In genomic region chr14:74703930-74704329, GRCm38 (mm10) we compare ENCODE assay signal across 17 mouse cellular contexts. TPM values are rescaled to one million over a fixed set of nuclear protein-coding genes. Genes with fewer than 3 reads are reported as not detected.
DNase-seq lines count a peak whose midpoint lies in the region; ATAC-seq and TF ChIP-seq lines count a peak whose summit lies in the region.
"Had no signal": no experiment of that assay in that cellular context is flagged by ENCODE, and none has a peak within 500 bp of the region (broad histone marks: within the 10 kb centered on the region; RNA-seq: fewer than 3 reads in every experiment).

No protein-coding gene starts in this region.

- no peak overlapping the region for H3K9ac ChIP-seq in kidney, postnatal 0 days (ENCODE audit: low read depth, low read length)
- H3K9ac ChIP-seq in MEL (ENCODE audit: control insufficient read depth, low read depth, low read length, poor library complexity, severe bottlenecking), result no peak overlapping the region
- H3K9ac ChIP-seq in embryonic facial prominence, embryonic 14.5 days (ENCODE audit: low read depth, low read length), result no peak overlapping the region
- H3K9ac ChIP-seq: embryonic facial prominence, embryonic 13.5 days; forebrain, embryonic 12.5 days; hindbrain, embryonic 14.5 days; kidney, embryonic 15.5 days; limb, embryonic 15.5 days had no signal

- no peaks in the 10 kb centered on the region for H3K9me3 ChIP-seq in kidney, postnatal 0 days (replicated peaks; ENCODE audit: low read length)
- no peaks in the 10 kb centered on the region for H3K9me3 ChIP-seq in MEL (replicated peaks; ENCODE audit: insufficient read depth, low read length)
- H3K9me3 ChIP-seq in embryonic facial prominence, embryonic 14.5 days (ENCODE audit: control insufficient read depth, low read length), result no peaks in the 10 kb centered on the region
- H3K9me3 ChIP-seq: embryonic facial prominence, embryonic 13.5 days; forebrain, embryonic 12.5 days; kidney, embryonic 15.5 days; limb, embryonic 15.5 days had no signal

- H3K27me3 ChIP-seq in kidney, postnatal 0 days (ENCODE audit: insufficient read depth, low read length), result no peaks in the 10 kb centered on the region
- H3K27me3 ChIP-seq in MEL (ENCODE audit: control insufficient read depth in 1 of 2, insufficient read depth in 2 of 2, low read length in 2 of 2), result no peaks in the 10 kb centered on the region
- no peaks in the 10 kb centered on the region for H3K27me3 ChIP-seq in embryonic facial prominence, embryonic 14.5 days (replicated peaks; ENCODE audit: control insufficient read depth, insufficient read depth, low read length)
- H3K27me3 ChIP-seq: embryonic facial prominence, embryonic 13.5 days; forebrain, embryonic 12.5 days; kidney, embryonic 15.5 days; limb, embryonic 15.5 days had no signal

- no peak for TF ChIP-seq CTCF in kidney, postnatal 0 days (IDR thresholded peaks at IDR 0.05; ENCODE audit: low read depth)
- TF ChIP-seq CTCF in MEL (IDR thresholded peaks at IDR 0.05 in 2 of 3, conservative IDR thresholded peaks at IDR 0.05 in 1 of 3; ENCODE audit: control insufficient read depth in 1 of 3, insufficient read depth in 1 of 3, low read depth in 2 of 3, low read length in 3 of 3, poor library complexity in 1 of 3, severe bottlenecking in 1 of 3), result no peak

- H3K4me1 ChIP-seq in kidney, postnatal 0 days (replicated peaks; ENCODE audit: insufficient read depth, low read length), result no peaks in the 10 kb centered on the region; the same call in 1 of the 2 replicates
- peaks cover 0 to 8% of the 10 kb centered on the region in 2 experiments; a peak in 2 of 4 replicates for H3K4me1 ChIP-seq in MEL (ENCODE audit: control insufficient read depth in 1 of 2, insufficient read depth in 2 of 2, low read length in 2 of 2)
- no peaks in the 10 kb centered on the region for H3K4me1 ChIP-seq in embryonic facial prominence, embryonic 14.5 days (ENCODE audit: control insufficient read depth, insufficient read depth, low read length)
- H3K4me1 ChIP-seq: forebrain, embryonic 12.5 days; limb, embryonic 15.5 days had no signal

- no peak for TF ChIP-seq POLR2A in MEL (IDR thresholded peaks at IDR 0.05; ENCODE audit: control insufficient read depth in 1 of 2, insufficient read depth in 1 of 2, low read depth in 1 of 2, low read length in 2 of 2, poor library complexity in 1 of 2)

- no peak for TF ChIP-seq RAD21 in MEL (IDR thresholded peaks at IDR 0.05; ENCODE audit: low read depth, low read length)

- H3K4me2 ChIP-seq in kidney, postnatal 0 days (ENCODE audit: low read length), result no peak overlapping the region
- H3K4me2 ChIP-seq in embryonic facial prominence, embryonic 14.5 days (ENCODE audit: low read depth, low read length), result no peak overlapping the region
- H3K4me2 ChIP-seq: embryonic facial prominence, embryonic 13.5 days; forebrain, embryonic 12.5 days; heart, embryonic 11.5 days; hindbrain, embryonic 14.5 days; kidney, embryonic 15.5 days; limb, embryonic 15.5 days had no signal

- intact Hi-C loops in left cerebral cortex, postnatal 25 days (cut with DNase I), result loop anchor here (10.0 kb wide), 1 partner anchor 1009 kb away; no protein-coding TSS in a partner anchor

- H3K36me3 ChIP-seq in kidney, postnatal 0 days (ENCODE audit: insufficient read depth, low read length), result no peaks in the 10 kb centered on the region
- H3K36me3 ChIP-seq in MEL (ENCODE audit: control insufficient read depth in 1 of 2, insufficient read depth in 2 of 2, low read length in 2 of 2), result no peaks in the 10 kb centered on the region; a peak in 1 of 4 replicates
- H3K36me3 ChIP-seq in embryonic facial prominence, embryonic 14.5 days (ENCODE audit: control insufficient read depth, insufficient read depth, low read length), result no peaks in the 10 kb centered on the region
- H3K36me3 ChIP-seq: embryonic facial prominence, embryonic 13.5 days; forebrain, embryonic 12.5 days; kidney, embryonic 15.5 days; limb, embryonic 15.5 days had no signal

- TF ChIP-seq EP300 in MEL (IDR thresholded peaks at IDR 0.05; ENCODE audit: low read depth in 1 of 2, low read length in 2 of 2), result peak in 1 of 2 experiments; percentile 26; a peak in 1 of 4 replicates

- H3K79me2 ChIP-seq in MEL (ENCODE audit: control insufficient read depth, insufficient read depth, low read length, poor library complexity), result no peaks in the 10 kb centered on the region

- WGBS in kidney, postnatal 0 days, result 32% methylated on average over 6 of the region's 6 CpGs
- 16% methylated on average over 6 of the region's 6 CpGs for WGBS in embryonic facial prominence, embryonic 14.5 days

- no peak for ATAC-seq in kidney, postnatal 0 days (replicated peaks; ENCODE audit: low FRiP score, low read depth)
- ATAC-seq in embryonic facial prominence, embryonic 14.5 days (ENCODE audit: low read depth), result no peak
- peak; percentile 79 for ATAC-seq in megakaryocyte progenitor cell, adult 5-6 weeks (replicated peaks; ENCODE audit: poor library complexity)

- H3K27ac ChIP-seq in kidney, postnatal 0 days, result peak overlapping the region; percentile 3; the same call in 1 of the 2 replicates
- H3K27ac ChIP-seq in MEL (ENCODE audit: control insufficient read depth, low read depth, low read length), result no peak overlapping the region
- H3K27ac ChIP-seq in embryonic facial prominence, embryonic 14.5 days (replicated peaks; ENCODE audit: low read depth, low read length), result no peak overlapping the region
- H3K27ac ChIP-seq: embryonic facial prominence, embryonic 13.5 days; forebrain, embryonic 12.5 days; gastrocnemius, adult 2 months; hindbrain, embryonic 14.5 days; kidney, embryonic 15.5 days; limb, embryonic 15.5 days had no signal

- no peak overlapping the region for H3K4me3 ChIP-seq in kidney, postnatal 0 days (replicated peaks; ENCODE audit: low read depth, low read length)
- no peak overlapping the region for H3K4me3 ChIP-seq in MEL (ENCODE audit: control insufficient read depth in 1 of 2, insufficient read depth in 1 of 2, low read depth in 2 of 2, low read length in 2 of 2)
- no peak overlapping the region for H3K4me3 ChIP-seq in embryonic facial prominence, embryonic 14.5 days (ENCODE audit: low read depth, low read length)
- H3K4me3 ChIP-seq: embryonic facial prominence, embryonic 13.5 days; forebrain, embryonic 12.5 days; gastrocnemius, adult 2 months; kidney, embryonic 15.5 days; limb, embryonic 15.5 days had no signal

- peak; percentile 41 for DNase-seq in kidney, postnatal 0 days (ENCODE audit: low spot score)
- DNase-seq in kidney, adult 18-20 months, result no peak
- DNase-seq in MEL (ENCODE audit: low read depth, low spot score), result peak; percentile 85
- peak; percentile 11 for DNase-seq in embryonic facial prominence, embryonic 14.5 days (ENCODE audit: low spot score)
- no peak for DNase-seq in left cerebral cortex, postnatal 25 days (ENCODE audit: low spot score in 2 of 2)
- DNase-seq in spleen, adult 12 weeks (ENCODE audit: low spot score), result no peak
- DNase-seq: cerebellum, adult 11-12 months; gastrocnemius, adult 2 months; lung, postnatal 36 days; right cerebral cortex, postnatal 14 days had no signal

TF ChIP-seq in MEL, 35 proteins besides CTCF, POLR2A, EP300 and RAD21:
- TF ChIP-seq ZKSCAN1 (IDR thresholded peaks at IDR 0.05; ENCODE audit: low read depth, low read length) (no peak), RCOR1 (IDR thresholded peaks at IDR 0.05; ENCODE audit: low read depth, low read length) (peak; percentile 70; the same call in 1 of the 2 replicates), NRF1 (IDR thresholded peaks at IDR 0.05; ENCODE audit: insufficient read depth, low read depth, low read length, poor library complexity, severe bottlenecking) (no peak), SMC3 (IDR thresholded peaks at IDR 0.05; ENCODE audit: low read depth, low read length) (0 out of 2 replicates have a peak, but pooled peaks have one; percentile 2), ETS1 (IDR thresholded peaks at IDR 0.05; ENCODE audit: low read depth, low read length) (0 out of 2 replicates have a peak, but pooled peaks have one; percentile 7), GATA1 (IDR thresholded peaks at IDR 0.05; ENCODE audit: low read depth, low read length) (peak; percentile 47; the same call in 1 of the 2 replicates), USF2 (IDR thresholded peaks at IDR 0.05; ENCODE audit: borderline replicate concordance in 1 of 2, insufficient read depth in 1 of 2, low read depth in 1 of 2, low read length in 2 of 2) (no peak), MXI1 (IDR thresholded peaks at IDR 0.05; ENCODE audit: low read depth, low read length) (no peak)

RNA-seq across cellular contexts. Expression of gene Esd, which starts 28.2 kb away (rescaled TPM):
- polyA plus RNA-seq in kidney, postnatal 0 days (2015; fragmentation: Nextera tagmentation; extraction: Ambion mirVana), result 591 and 629 TPM in 2 replicates
- 150 and 159 TPM in 2 replicates for total RNA-seq in MEL (2012; rRNA removed)
- polyA plus RNA-seq in MEL (2012; ENCODE audit: insufficient read depth in 1 of 2, insufficient read length in 2 of 2, low read depth in 1 of 2, low replicate concordance in 2 of 2, missing spikeins in 1 of 2), result 100 to 1,000 TPM in 1 of 2 experiments, not detected in 1; 230 TPM
- 302 and 330 TPM in 2 replicates for polyA plus RNA-seq in embryonic facial prominence, embryonic 14.5 days (2014; fragmentation: Nextera tagmentation; extraction: Ambion mirVana)
- total RNA-seq in megakaryocyte progenitor cell, adult 5-6 weeks (2015), result 221 and 234 TPM in 2 replicates
- 209 and 248 TPM in 2 replicates for total RNA-seq in megakaryocyte progenitor cell, adult 5-6 weeks (2017)
- total RNA-seq in left cerebral cortex, postnatal 25 days (2021), result 10 to 100 TPM; 87.9 to 88.9 TPM

Comparison
In these comparisons a context has a peak if more than half of its experiments do, and no peak if none do; other contexts are left out.
1. DNase-seq: peak in kidney, postnatal 0 days (single experiment), MEL (single experiment) and embryonic facial prominence, embryonic 14.5 days (single experiment); none in kidney, adult 18-20 months (single experiment), left cerebral cortex, postnatal 25 days (0 of 2) and spleen, adult 12 weeks (single experiment).